Mouse (Mus musculus): Measurements from ENCODE around the gene Gm3238.
"Not testable (repeated sequence)": the region's sequence is repeated elsewhere in the genome, so short reads cannot be mapped to it uniquely, and the experiment has no call there.

Gene Gm3238

GRCm38 (mm10) chr10:77771225-77771624, at the start of gene Gm3238:
Gene Gm3238 (minus strand): TSS chr10:77771325.
- DNase-seq (ENCODE audit: low spot score in 2 of 2) = not testable (repeated sequence)

GRCm38 (mm10) chr10:77819203-77819602, 48.1 kb upstream of the Gm3238 start:
- DNase-seq (ENCODE audit: low spot score in 2 of 2) = no peak

GRCm38 (mm10) chr10:77818523-77818922, 47.4 kb upstream of the Gm3238 start:
- no peak for DNase-seq (ENCODE audit: low spot score in 2 of 2)

DNA sequence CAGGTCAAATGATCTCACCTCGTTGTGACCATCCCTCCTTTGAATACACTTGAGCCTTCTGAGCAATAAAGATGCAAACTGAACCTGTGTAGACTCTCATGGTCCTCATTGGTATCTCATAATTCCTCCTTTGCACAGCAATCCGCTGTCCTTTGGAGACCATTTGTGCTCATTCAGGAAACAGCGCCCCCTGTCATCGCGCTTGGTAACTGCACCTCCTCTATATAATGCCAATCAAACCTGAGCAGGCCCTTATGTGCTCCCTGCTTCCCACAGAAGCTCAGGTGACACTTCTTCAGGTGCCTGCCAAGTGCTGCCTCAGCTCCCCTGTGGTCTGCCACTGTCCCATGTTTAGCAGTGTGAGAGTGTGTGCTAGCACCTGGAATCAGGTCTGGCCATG, 44.4 kb upstream of the Gm3238 start:
- DNase-seq (ENCODE audit: low spot score in 2 of 2) = peak in 1 of 2 experiments; percentile 38

- no peak for DNase-seq (ENCODE audit: low spot score in 2 of 2)
Observed at GRCm38 (mm10) chr10:77814382-77814781, 43.3 kb upstream of the Gm3238 start, which contains the start of gene Gm2696. Gene Gm2696 (plus strand): TSS chr10:77814682.

GRCm38 (mm10) chr10:77811743-77812142, 40.6 kb upstream of the Gm3238 start, which contains the start of gene Gm9507:
Gene Gm9507 (minus strand): TSS chr10:77811843.
- DNase-seq (ENCODE audit: low spot score in 2 of 2) = no peak

GRCm38 (mm10) chr10:77804095-77804494, 33.0 kb upstream of the Gm3238 start:
- no peak for DNase-seq (ENCODE audit: low spot score in 2 of 2)

DNA sequence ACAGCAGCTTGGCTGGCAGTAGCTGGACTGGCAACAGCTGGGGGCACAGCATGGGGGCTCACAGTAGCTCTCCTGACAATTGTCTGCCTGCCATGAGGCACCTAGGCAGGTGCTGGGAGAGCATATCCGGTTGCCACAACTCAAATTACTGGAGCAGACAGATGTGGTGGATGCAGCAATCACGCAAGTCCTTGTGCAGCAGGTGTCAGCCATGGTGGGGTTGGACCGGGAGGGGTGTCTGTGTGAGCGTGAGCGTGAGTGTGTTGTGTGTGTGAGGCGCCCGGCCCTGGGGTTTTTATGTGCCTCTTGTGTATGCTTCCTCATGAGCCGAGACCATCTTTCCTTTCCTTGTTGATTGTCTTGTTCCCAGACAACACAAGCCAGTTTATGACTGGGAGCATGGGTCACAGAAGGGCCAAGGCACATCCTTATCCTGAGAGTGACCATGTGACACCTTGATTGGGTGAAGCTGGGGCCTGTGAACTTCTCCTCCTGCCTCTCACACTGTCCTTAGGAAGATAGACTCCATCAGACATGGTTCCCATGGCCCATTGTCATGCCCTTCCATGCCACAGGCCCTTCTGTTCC, 27.9 kb upstream of the Gm3238 start, which contains the start of gene Gm19668:
Gene Gm19668 (minus strand): TSS at position 213 of the 588 bp plus-strand sequence.
- DNase-seq (ENCODE audit: low spot score in 2 of 2) = no peak

GRCm38 (mm10) chr10:77798164-77798920, 27.2 kb upstream of the Gm3238 start:
- not testable (repeated sequence) for DNase-seq (ENCODE audit: low spot score in 2 of 2)

GRCm38 (mm10) chr10:77797677-77798076, 26.6 kb upstream of the Gm3238 start:
- no peak for DNase-seq (ENCODE audit: low spot score in 2 of 2)

DNA sequence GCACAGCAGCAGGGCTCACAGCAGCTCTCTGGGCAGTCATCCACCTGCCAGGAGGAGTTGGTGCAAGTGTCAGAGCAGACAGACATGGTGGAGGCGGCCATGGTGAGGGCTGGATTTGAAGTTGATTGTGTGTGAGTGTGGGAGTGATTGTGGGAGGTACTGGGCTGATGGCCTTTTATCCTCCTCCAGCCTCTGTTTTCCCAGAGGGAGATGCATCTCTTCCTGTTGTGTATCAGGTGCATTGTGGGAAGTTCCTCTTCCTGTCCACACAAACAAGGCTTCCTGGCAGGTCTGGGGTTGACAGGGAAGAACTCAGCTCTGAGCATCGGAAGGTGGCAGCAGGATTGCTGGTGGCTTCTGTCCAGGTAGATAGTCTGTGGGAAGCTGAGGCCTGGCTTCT, 23.9 kb upstream of the Gm3238 start, which contains the start of gene Gm9639:
Gene Gm9639 (minus strand): TSS at position 101 of the 400 bp plus-strand sequence.
- DNase-seq (ENCODE audit: low spot score in 2 of 2) = no peak

GRCm38 (mm10) chr10:77788621-77789020, 17.5 kb upstream of the Gm3238 start:
- DNase-seq (ENCODE audit: low spot score in 2 of 2) = no peak

DNA sequence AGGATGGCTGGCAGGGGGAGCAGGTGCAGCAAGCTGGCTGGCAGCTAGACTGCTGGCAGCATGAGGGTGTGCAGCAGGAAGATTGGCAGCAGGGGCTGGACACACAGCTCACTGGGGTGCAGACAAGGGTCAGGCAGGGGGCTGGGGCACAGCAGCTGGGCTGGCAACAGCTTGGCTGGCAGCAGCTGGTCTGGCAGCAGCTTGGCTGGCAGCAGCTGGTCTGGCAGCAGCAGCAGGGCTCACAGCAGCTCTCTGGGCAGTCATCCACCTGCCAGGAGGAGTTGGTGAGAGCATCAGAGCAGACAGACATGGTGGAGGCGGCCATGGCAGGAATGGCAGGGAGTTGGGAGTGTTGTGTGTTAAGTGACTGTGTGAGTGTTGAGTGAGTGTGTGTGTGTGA, 16.8 kb upstream of the Gm3238 start, which contains the start of gene Gm7137:
Gene Gm7137 (minus strand): TSS at position 325 of the 400 bp plus-strand sequence.
- DNase-seq (ENCODE audit: low spot score in 2 of 2) = not testable (repeated sequence)

- not testable (repeated sequence) for DNase-seq (ENCODE audit: low spot score in 2 of 2)
Observed at GRCm38 (mm10) chr10:77783396-77783795, 12.3 kb upstream of the Gm3238 start.

- not testable (repeated sequence) for DNase-seq (ENCODE audit: low spot score in 2 of 2)
Observed at GRCm38 (mm10) chr10:77782442-77782841, 11.3 kb upstream of the Gm3238 start, which contains the start of gene Gm3250. Gene Gm3250 (minus strand): TSS chr10:77782542.

- DNase-seq (ENCODE audit: low spot score in 2 of 2) = not testable (repeated sequence)
Observed at GRCm38 (mm10) chr10:77776844-77777243, 5.7 kb upstream of the Gm3238 start, which contains the start of gene Gm7138. Gene Gm7138 (minus strand): TSS chr10:77776944.

DNA sequence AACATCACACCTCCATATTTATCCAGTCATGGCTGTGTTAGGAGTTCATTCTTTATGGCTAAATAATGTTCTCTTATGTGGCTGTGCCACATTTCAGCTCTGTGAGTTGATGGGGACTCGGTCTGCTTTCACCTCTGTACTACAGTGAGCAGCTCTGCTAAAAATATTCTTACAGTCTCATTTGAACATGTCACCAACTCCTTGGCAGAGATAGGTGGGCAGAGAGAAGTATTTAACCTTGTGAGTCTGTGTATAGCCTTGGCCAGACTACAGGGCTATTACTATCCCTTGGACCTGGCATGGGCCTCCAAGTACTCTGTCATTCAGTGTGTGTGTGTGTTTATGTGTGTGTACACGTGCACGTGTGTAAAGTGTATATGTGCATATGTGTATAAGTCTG, 1.0 kb upstream of the Gm3238 start:
- DNase-seq (ENCODE audit: low spot score in 2 of 2) = not testable (repeated sequence)

- DNase-seq (ENCODE audit: low spot score in 2 of 2) = no peak
Observed at GRCm38 (mm10) chr10:77769727-77770126, 1.4 kb downstream of the Gm3238 start.

- not testable (repeated sequence) for DNase-seq (ENCODE audit: low spot score in 2 of 2)
Observed at GRCm38 (mm10) chr10:77759582-77759981, 11.5 kb downstream of the Gm3238 start, which contains the start of gene Gm3233. Gene Gm3233 (minus strand): TSS chr10:77759682.

GRCm38 (mm10) chr10:77753448-77753847, 17.7 kb downstream of the Gm3238 start:
- DNase-seq (ENCODE audit: low spot score in 2 of 2) = no peak

GRCm38 (mm10) chr10:77752312-77752711, 18.8 kb downstream of the Gm3238 start:
- not testable (repeated sequence) for DNase-seq (ENCODE audit: low spot score in 2 of 2)

GRCm38 (mm10) chr10:77751254-77751653, 19.9 kb downstream of the Gm3238 start, which contains the start of gene Gm9736:
Gene Gm9736 (minus strand): TSS chr10:77751354.
- DNase-seq (ENCODE audit: low spot score in 2 of 2) = not testable (repeated sequence)

Data from right cerebral cortex, postnatal 10 days (tissue).